Mouse (Mus musculus) neutrophil, adult 5-6 weeks (primary cell): Measurements from ENCODE around the gene Ocm. TPM values are rescaled to one million over a fixed set of nuclear protein-coding genes. Genes with fewer than 3 reads are reported as not detected.

ENCODE experiments used
- ATAC-seq: fragments of 151-379, 151-347 bp; 2 replicates; pipeline ENCODE4 v1.8.0; 2017; ENCODE audit warnings: mild to moderate bottlenecking, moderate TSS enrichment; ENCODE audit not compliant: insufficient number of reproducible peaks, poor library complexity, low FRiP score, severe bottlenecking; ENCODE audit errors: extremely low read depth
- total RNA-seq: library from RNA; stranded (forward); fragments of 200-1000 nt; gene quantifications from 2 replicates; pipeline ENCODE4 v1.2.3, GENCODE M21; 2017

Ocm gene
- total RNA-seq: not detected in 2 replicates

DNA sequence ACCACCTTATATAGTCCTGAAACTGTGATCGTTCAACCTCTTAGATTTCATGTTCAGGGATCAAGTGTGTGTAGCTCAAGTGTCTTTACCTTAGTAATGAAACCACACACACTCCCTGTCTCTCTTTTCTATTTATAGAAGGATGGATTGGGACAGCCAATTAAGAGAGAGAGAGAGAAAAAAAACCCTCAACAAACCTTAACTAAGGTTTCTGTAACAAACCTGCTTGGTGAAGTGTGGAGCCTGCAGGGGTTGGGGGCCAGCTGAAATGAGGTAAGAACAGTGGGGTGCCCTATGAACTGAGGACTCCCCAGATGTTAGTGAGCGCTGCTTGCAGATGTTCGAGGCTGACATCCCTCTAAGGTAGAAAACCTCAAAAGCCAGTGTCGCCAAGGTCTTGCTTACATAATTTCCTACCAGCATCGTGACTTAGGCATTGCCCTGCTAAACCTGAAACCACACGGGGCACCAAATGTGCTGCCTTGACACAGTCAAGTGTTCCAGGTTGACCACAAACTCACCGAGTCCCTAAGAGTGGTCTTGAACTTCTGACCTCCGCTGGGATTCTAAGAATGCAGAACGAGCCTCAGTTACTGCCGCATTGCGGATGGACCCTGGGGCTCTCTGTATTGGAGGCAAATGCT, at the start of gene Ocm:
Gene Ocm (minus strand): TSS at position 51 of the 644 bp plus-strand sequence.
- ATAC-seq: no peak

DNA sequence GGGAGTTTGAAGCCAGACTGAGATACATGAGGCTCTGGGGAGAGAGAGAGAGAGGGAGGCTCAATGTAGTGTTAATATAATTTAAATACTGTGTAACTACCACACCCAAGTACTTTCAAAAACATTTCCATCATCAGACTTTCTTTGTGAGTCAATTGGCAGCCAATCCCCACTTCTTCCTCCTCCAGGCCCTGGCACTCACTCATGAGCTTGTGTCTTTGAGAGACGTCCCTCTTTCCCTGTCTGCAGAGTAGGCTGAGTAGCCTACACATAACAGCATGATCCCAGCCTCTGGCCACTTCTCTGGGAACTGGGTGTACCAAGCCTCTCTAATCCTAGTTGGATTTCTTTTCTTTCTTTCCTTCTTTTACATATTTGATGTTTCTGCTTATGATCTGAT, 44.8 kb upstream of the Ocm start:
- no peak for ATAC-seq

DNA sequence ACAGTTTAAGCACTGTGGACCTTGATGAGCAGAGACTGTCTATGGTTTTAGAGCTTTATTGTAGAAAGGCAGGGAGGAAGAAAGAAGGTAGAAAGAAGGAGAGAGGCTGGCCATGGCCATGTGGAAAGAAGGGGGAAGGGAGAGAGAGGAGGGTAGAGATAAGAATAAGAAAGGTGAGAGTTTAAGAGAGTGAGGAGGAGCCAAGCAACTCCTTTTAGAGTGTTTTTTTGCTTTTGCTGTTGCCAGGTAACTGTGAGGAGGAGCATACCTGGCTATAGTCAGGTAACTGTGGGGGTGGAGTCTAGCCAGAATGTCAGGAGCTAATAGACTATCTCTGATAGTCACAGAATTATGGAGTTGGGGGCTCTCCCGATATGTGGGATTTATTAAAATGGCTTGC, 43.6 kb upstream of the Ocm start:
- ATAC-seq: no peak

DNA sequence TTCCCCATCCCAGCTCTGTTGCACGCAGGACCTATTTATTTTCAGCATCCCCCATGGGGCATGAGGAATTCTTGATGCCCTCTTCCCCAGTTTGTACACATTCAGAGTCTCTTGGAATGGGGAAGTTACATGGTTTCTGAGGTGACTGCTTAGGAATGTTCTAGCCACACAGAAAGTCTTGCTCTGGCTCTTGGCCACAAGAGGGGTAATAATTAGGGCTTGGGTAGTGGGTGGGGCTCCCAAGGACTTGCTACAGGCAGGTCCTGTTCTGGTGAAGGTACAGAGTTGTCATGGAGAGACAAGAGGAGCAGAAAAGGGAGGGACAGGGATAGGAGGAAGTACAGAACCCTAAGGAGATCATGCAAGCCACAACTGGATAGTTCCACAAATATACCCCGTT, 39.6 kb upstream of the Ocm start:
- no peak for ATAC-seq

DNA sequence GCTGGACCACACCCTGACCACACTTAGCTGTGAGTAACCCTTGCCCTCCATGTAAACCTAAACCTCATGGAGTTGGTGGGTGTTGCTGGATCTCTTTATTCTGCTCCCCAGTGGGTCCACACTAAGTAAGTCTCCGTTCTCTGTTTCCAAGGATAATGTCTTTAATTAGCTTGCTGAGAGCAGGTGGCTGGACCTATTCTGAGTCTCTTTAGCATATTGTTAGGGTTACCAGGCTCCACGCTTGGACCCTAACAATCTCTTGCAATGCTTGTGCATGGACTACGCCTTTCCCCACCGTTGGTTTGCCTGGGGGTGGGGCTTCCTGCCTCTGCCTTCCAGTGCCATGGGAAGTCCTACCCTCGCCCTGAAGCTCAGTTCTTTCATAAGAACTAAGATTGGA, 37.6 kb upstream of the Ocm start:
- no peak for ATAC-seq

DNA sequence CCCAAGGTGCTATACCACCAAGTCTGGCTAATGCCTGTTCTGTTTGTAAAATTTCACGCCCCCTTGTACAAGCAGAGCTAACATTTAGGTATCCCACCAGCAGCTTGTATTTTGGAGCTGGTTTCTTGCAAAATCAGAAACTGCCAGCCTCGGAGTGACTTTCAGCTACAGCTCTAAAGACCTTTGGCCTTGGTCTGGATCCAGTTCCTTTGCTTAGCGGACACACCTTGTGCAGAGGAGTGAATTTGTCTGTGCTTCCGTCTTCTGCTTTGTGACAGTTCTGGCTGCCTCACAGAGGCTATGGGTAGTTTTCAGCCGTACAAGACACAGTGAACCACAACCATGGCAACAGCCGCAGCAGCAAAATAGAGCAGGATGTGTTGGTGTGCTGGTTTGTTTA, 27.9 kb upstream of the Ocm start:
- no peak for ATAC-seq

DNA sequence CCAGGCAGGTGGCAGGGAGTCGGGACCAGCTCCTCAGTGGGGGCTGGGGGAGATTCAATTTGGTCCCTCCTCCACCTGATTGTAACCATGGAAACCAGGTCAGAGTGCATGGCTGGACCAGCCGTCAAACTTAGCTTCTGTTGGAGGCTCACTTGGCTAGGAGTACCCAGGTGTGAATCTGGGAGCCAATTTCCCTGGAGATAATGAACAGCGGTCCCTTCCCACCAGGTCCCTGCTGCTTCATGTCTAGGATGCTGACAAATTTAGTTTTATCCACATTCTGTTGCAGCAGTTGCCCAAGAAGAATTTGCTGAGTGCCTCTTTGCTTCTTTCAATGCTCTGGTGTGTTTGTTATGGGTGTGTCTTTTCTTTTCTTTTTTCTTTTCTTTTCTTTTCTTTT, 27.0 kb upstream of the Ocm start:
- no peak for ATAC-seq

DNA sequence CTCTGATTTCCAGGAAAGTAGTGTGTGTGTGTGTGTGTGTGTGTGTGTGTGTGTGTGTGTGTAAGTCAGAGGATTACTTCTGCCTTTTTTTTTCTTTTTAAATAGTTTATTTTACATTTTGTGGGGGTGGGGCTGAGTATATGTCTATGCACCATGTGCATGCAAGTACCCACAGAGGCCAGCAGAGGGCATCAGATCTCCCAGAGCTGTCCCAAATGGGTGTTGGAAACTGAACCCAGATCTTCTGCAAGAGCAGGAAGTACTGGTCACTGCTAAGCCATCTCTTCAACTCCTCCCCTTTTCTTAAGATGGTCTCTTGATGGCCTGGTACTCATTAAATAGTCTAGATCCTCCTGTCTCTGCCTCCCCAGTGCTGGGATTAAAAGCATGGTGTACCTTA, 24.8 kb upstream of the Ocm start:
- 0 out of 2 replicates have a peak, but pooled peaks have one; percentile 33 for ATAC-seq

DNA sequence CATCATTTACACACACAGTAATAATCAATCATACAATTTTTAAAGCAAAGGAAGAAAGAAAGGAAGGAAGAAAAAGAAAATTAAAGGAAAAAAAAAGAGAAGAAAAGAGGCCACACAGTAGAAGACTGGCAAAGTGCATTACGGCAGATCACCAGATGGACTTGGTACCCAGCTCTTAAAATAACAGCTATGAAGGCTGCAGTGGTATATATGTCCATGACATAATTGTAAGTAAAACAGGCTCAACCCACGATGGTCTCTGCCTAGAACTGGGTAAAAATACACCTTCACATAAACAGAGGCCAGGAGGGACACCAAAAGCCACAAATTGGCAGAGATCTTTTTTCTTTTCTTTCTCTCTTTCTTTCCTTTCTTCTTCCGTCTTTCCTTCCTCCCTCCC, 23.4 kb upstream of the Ocm start:
- no peak for ATAC-seq

DNA sequence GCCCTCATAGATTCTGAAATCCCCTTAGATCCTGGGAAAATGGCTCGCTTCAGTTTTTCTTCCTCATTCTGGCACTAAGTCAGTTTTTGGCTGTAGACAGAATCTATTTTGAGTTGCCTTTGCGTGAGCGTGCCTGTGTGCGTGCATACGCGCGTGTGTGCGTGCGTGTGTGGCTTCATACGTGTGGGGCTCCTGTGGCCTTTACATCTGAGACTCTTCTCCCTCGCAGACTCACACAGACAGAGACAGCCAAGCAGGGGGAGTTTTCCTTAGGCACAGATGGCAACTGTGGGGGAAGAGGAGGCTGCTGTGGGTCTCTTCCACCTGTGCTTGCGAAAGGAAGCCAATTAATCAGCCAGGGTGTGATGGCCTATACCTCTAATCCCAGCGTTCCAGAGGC, 20.9 kb upstream of the Ocm start:
- no peak for ATAC-seq

DNA sequence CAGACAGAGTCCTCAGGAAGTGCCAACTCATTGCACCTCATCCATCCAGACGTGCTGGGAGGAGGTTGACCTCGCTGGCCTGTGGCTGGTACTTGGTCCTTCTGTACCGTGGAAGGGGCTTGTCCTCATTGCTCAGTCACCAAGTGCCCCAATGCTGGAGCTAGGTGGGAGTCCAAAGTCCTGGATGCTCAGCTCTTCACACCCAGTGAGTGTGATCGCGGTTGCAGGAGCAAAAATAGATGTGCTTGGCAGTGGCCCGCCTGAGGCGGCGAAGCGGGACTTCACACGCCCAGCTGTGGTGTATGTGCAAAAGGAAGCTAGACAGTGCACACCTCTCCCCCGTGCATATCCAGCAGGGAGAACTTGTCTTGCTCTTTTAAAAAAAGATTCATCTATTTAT, 16.7 kb upstream of the Ocm start:
- no peak for ATAC-seq

DNA sequence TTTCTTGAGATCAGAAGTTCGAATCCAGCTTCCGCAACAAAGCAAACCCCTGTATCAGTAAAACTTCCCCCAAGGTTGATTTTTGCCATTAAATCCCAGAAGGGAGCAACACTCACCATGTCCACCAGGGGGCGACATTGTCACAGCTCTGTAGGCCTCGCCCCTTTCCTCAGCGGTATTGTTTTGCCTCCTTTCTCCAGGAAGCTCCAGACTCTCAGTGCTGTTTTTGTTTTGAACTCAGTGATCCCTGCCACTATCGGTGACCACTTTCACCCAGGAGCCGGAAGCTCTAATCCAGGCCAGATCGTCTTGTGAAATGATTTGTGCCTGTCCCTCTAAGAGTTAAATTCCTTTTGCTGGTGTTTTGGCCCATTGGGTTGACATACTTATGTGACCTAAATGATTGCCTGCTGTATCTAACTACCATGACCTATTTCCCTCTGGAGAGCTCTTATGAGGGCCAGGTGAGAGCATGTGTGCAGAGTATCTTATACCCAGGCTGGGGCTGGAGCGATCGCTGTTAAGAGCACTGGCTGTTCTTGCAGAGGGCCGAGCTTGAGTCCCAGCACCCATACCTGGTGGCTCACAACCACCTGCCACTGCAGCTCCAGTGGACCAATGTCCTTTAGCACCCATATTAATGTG, 14.4 kb upstream of the Ocm start:
- ATAC-seq: peak; percentile 88

DNA sequence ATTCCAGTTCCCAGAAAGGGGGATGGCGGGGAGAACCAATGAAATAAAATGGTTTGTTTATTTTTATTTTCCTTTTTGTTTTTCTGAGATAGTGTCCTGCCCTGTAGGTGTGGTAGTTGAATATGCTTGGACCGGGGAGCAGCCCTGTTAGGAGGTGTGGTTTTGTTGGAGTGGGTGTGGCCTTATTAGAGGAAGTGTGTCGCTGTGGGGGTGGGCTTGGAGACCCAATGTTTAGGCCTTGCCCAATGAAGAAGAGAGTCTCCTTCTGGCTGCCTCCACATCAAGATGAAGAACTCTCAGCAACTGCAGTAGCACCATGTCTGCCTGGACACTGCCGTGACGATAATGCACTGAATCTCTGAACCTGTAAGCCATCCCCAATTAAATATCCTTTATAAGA, 13.4 kb upstream of the Ocm start:
- ATAC-seq: no peak

DNA sequence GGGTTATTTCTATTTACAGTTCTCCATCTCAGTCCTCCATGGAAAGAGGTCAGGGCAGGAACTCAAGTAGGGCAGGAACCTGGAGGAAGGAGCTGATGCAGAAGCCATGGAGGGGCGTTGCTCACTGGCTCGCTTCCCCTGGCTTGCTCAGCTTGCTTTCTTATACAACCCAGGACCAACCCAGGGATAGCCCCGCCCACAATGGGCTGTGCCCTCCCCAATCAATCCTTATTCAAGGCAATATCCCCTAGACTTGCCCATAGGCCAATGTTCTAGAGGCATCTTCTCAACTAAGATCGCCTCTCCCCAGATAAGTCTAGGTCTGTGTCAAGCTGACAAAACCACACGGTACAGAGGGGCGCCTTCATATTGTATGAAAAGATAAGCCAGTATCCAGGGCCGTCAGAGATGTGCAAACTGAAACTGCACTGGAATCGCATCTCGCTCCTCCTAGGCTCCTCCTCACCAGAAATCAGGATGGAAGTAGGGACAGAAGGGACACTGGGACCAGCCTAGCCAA, 12.7 kb upstream of the Ocm start:
- ATAC-seq: no peak

DNA sequence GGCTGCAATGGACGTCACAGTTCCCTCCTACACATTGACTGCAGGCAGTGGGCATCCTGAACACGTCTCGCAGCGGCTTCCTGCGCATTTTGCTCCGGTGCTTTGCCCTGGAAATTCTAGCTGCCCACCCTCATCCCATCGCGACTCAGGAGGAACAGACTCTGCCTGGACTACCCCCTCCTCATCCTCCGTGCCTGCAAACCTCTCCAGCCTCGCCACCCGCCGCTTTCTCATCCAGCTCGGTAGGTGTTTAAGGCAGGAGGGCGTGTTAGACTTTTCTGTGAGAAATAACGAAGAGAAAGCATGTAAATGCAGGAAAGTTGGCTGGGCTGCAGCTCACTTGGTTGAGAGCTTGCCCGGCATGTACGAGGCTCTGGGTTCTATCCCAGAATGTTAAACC, 10.5 kb upstream of the Ocm start:
- no peak for ATAC-seq

DNA sequence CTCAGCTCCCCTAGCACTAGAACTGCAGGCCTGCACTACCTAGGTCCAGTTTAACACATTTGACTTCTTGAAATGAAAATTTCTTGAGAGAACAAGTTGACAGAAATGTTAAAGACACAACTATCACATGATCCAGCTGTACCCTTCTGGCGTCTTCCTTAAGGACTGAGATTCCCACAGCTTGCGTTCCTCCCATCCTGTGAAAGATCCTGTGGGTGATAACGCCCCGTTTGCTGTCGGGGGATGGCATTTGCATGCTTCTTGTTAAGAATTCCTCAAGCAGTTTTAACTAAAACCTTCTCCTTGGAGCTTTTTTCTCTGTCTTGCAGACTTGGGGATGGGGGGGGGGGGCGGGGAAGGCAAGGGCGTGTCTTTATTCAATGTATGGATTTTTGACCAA, 8.1 kb upstream of the Ocm start:
- ATAC-seq: no peak

DNA sequence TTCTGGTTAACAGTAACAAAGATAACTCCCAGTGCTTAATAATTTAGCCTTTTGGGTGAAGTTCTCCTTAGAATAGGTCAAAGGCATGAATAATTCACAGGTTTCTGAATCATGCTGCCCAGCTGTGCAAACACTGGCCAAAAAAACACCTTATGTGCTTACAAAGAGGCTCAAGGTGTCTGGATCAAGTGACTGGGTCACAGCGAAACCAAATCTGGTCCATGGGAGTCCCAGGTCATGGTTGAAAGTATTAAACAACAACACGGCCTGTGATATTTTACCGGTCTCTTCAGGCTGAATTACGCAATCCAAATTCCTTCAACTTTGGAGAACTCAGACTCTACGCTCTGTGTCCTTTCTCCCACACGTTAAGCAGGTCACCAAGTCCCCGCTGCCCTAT, 6.0 kb upstream of the Ocm start:
- no peak for ATAC-seq

DNA sequence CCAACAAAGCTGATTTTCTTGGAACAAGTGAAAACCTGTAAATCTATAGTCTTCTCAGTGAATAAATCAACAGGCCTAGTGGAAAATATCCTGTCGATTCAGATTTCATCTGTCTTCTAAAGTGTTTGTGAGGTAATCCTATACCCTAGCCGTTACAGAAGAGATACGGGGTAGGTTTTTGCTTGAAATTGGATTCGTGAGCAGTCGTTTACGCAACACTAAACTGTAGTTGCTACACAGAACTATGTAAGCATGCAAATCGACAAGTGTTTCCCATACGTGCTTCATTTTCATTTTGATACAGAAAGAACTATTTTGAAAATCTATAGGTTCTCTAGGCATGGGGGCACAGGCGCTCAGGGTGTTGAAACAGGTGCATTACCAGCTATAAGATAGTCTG, 10.6 kb downstream of the Ocm start:
- no peak for ATAC-seq

DNA sequence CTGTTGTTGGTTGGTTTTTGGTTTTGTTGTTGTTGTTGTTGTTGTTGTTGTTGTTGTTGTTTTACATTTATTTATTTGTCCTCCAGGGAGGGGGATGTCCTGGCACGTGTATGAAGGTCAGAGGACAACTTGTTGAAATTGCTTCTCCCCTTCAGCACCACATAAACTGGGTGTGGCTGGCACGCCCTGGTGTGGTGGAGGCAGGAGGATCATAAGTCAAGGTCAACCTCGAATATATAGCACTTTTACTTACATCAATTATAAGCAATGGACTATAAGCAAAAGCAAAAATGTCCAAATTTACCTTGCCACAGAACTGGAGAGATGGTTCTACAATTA, 11.2 kb downstream of the Ocm start:
- ATAC-seq: no peak

DNA sequence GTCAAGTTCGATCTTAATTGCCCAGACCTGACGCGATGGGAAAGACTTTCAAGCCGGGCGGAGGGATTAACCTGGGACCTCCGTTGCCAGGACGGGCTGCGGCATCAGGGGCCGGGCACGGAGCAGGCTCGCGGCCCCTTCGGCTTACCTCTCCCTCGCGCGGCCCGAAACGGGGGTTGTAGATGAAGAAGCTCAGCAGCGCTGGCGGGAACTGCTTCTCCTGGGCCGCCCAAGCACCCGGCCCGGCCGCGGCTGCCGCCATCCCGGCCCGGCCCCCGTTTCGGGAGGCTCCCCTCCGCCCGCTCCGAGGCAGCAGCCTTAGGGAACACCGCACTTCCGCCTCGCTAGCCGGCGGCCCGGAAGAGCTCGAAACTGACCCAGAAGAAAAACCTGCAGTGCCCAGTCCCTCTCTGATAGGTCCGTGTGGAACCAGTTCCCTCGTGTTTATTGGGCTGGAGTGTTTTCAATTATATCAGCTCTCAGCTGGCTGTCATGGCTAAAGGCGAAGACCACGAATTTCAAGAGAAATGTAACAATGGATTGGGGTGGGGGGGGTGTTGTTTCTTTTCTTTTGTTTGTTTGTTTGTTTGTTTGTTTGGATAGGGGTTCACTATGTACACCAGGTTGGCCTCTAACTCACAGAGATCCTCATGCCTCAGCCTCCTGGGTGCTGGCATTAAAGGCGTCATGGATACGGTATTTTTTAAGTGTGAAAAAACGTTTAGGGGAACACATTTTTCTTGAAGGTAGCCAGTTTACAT, 11.7 kb downstream of the Ocm start, which contains the start of gene Ccz1:
Gene Ccz1 (minus strand): TSS at position 327 of the 761 bp plus-strand sequence.
- ATAC-seq: peak; percentile 98
